Mouse (Mus musculus) intestine, embryonic 16.5 days (tissue): ENCODE results near the gene Pdzd2. TPM values are rescaled to one million over a fixed set of nuclear protein-coding genes. Genes with fewer than 3 reads are reported as not detected.

Experiments
- ATAC-seq: fragments of 200-750 bp; cut with Nextera tagmentation; 2 replicates; pipeline ENCODE4 v1.8.0; 2017; ENCODE audit warnings: moderate TSS enrichment, moderate library complexity
- H3K27ac ChIP-seq: fragments of 300-500 bp; sonication (generic); 2 replicates; pipeline ENCODE4 v1.5.1; 2014; ENCODE audit warnings: mild to moderate bottlenecking, low read length
- H3K27me3 ChIP-seq: fragments of 300-500 bp; sonication (generic); replicated peaks from 2 replicates; pipeline ENCODE4 v1.6.1; 2014; ENCODE audit warnings: low read length, control low read depth, mixed read lengths; ENCODE audit not compliant: control insufficient read depth, insufficient read depth
- H3K36me3 ChIP-seq: fragments of 300-500 bp; sonication (generic); 2 replicates; pipeline ENCODE4 v1.6.1; 2014; ENCODE audit warnings: low read length, control low read depth; ENCODE audit not compliant: control insufficient read depth, insufficient read depth
- H3K4me1 ChIP-seq: fragments of 300-500 bp; sonication (generic); 2 replicates; pipeline ENCODE4 v1.6.1; 2014; ENCODE audit warnings: low read length, control low read depth, mixed read lengths; ENCODE audit not compliant: control insufficient read depth, insufficient read depth
- H3K4me2 ChIP-seq: fragments of 300-500 bp; sonication (generic); 2 replicates; pipeline ENCODE4 v1.6.1; 2014; ENCODE audit warnings: low read depth, low read length, control low read depth
- H3K4me3 ChIP-seq: fragments of 300-500 bp; sonication (generic); 2 replicates; pipeline ENCODE4 v1.5.1; 2014; ENCODE audit warnings: mild to moderate bottlenecking, low read length
- H3K9ac ChIP-seq: fragments of 300-500 bp; sonication (generic); 2 replicates; pipeline ENCODE4 v1.6.1; 2014; ENCODE audit warnings: low read depth, low read length
- H3K9me3 ChIP-seq: fragments of 300-500 bp; sonication (generic); 2 replicates; pipeline ENCODE4 v1.6.1; 2016; ENCODE audit warnings: low read length, control low read depth; ENCODE audit not compliant: control insufficient read depth
- WGBS: fragments of 180-500 bp; shearing (Covaris S2); extraction: QIAGEN DNeasy Blood & Tissue Kit; methylation state at CpG from one replicate; pipeline ENCODE4 v1.1.7; 2014; 5-methylcytosine and 5-hydroxymethylcytosine counted together
- polyA plus RNA-seq: library from polyadenylated mRNA; unstranded; fragments of >200 nt; fragmentation: Nextera tagmentation; extraction: Ambion mirVana; gene quantifications from 2 replicates; pipeline ENCODE4 v1.2.1, GENCODE M21; 2015

The Pdzd2 gene
- polyA plus RNA-seq, 1 experiment from 2014 or later, result 9.1 TPM

- Histone ChIP-seq H3K4me2 (no peak overlapping the region), H3K9ac (no peak overlapping the region), H3K27ac (no peak overlapping the region), H3K9me3 (no peaks in the 10 kb centered on the region), H3K4me1 (0 out of 2 replicates have a peak, but pooled peaks cover 2% of the 10 kb centered on the region), H3K4me3 (no peak overlapping the region), H3K27me3 (no peaks in the 10 kb centered on the region), H3K36me3 (no peaks in the 10 kb centered on the region)
- WGBS, result 82% methylated on average over 6 of the region's 6 CpGs
- ATAC-seq, result no peak
Measured at GRCm38 (mm10) chr15:12414696-12415095, 325.0 kb downstream of the Pdzd2 start.

- Histone ChIP-seq H3K4me2 (no peak overlapping the region), H3K9ac (no peak overlapping the region), H3K36me3 (no peaks in the 10 kb centered on the region), H3K4me1 (no peaks in the 10 kb centered on the region), H3K27me3 (no peaks in the 10 kb centered on the region), H3K9me3 (no peaks in the 10 kb centered on the region), H3K4me3 (no peak overlapping the region), H3K27ac (no peak overlapping the region)
- 81% methylated on average over 8 of the region's 8 CpGs for WGBS
- ATAC-seq, result no peak
Measured at GRCm38 (mm10) chr15:12408205-12408604, 331.5 kb downstream of the Pdzd2 start.

GRCm38 (mm10) chr15:12405592-12405991 is 334.1 kb downstream of the Pdzd2 start:
- peaks cover 3% of the 10 kb centered on the region; the same call in 1 of the 2 replicates for H3K36me3 ChIP-seq
- H3K4me3 ChIP-seq, result no peak overlapping the region
- no peaks in the 10 kb centered on the region for H3K9me3 ChIP-seq
- H3K27ac ChIP-seq, result no peak overlapping the region
- ATAC-seq, result no peak
- H3K27me3 ChIP-seq, result no peaks in the 10 kb centered on the region
- 82% methylated on average over 5 of the region's 5 CpGs for WGBS
- no peak overlapping the region for H3K9ac ChIP-seq
- H3K4me2 ChIP-seq, result no peak overlapping the region
- H3K4me1 ChIP-seq, result no peaks in the 10 kb centered on the region

- no peak overlapping the region for H3K9ac ChIP-seq
- no peak overlapping the region for H3K4me2 ChIP-seq
- H3K36me3 ChIP-seq, result peaks cover 3% of the 10 kb centered on the region; the same call in 1 of the 2 replicates
- H3K9me3 ChIP-seq, result no peaks in the 10 kb centered on the region
- H3K27ac ChIP-seq, result no peak overlapping the region
- no peaks in the 10 kb centered on the region for H3K4me1 ChIP-seq
- H3K27me3 ChIP-seq, result no peaks in the 10 kb centered on the region
- no peak overlapping the region for H3K4me3 ChIP-seq
- no peak for ATAC-seq
- WGBS, result 68% methylated on average over 6 of the region's 6 CpGs
Measured at GRCm38 (mm10) chr15:12397032-12397431, 342.7 kb downstream of the Pdzd2 start.

- Histone ChIP-seq H3K9me3 (no peaks in the 10 kb centered on the region), H3K4me2 (no peak overlapping the region), H3K4me1 (no peaks in the 10 kb centered on the region), H3K27me3 (no peaks in the 10 kb centered on the region), H3K9ac (no peak overlapping the region), H3K27ac (no peak overlapping the region), H3K4me3 (no peak overlapping the region), H3K36me3 (no peaks in the 10 kb centered on the region)
- ATAC-seq, result no peak
- 92% methylated on average over 10 of the region's 10 CpGs for WGBS
Measured at GRCm38 (mm10) chr15:12394758-12395157, 345.0 kb downstream of the Pdzd2 start.

- Histone ChIP-seq H3K9me3 (no peaks in the 10 kb centered on the region), H3K36me3 (peaks cover 2% of the 10 kb centered on the region; the same call in 1 of the 2 replicates)
- no peak for ATAC-seq
Measured at GRCm38 (mm10) chr15:12388726-12389489, 350.8 kb downstream of the Pdzd2 start.

GRCm38 (mm10) chr15:12384679-12385078 is 355.0 kb downstream of the Pdzd2 start:
- Histone ChIP-seq H3K36me3 (peaks cover 10% of the 10 kb centered on the region; the same call in 1 of the 2 replicates), H3K4me2 (no peak overlapping the region), H3K9me3 (no peaks in the 10 kb centered on the region), H3K9ac (no peak overlapping the region), H3K27ac (no peak overlapping the region), H3K4me3 (no peak overlapping the region), H3K27me3 (no peaks in the 10 kb centered on the region), H3K4me1 (no peaks in the 10 kb centered on the region)
- 87% methylated on average over 13 of the region's 13 CpGs for whole genome bisulfite sequencing
- ATAC-seq, result no peak

More at GRCm38 (mm10) chr15:12388726-12389489, 350.8 kb downstream of the Pdzd2 start:
- no peak overlapping the region for H3K4me2 ChIP-seq
- no peak overlapping the region for H3K9ac ChIP-seq
- H3K27me3 ChIP-seq, result no peaks in the 10 kb centered on the region
- H3K4me1 ChIP-seq, result no peaks in the 10 kb centered on the region
- no peak overlapping the region for H3K4me3 ChIP-seq
- H3K27ac ChIP-seq, result no peak overlapping the region
- 85% methylated on average over 15 of the region's 15 CpGs for WGBS

- no peak for ATAC-seq
- no peak overlapping the region for H3K27ac ChIP-seq
- 55% methylated on average over 5 of the region's 5 CpGs for WGBS
- H3K27me3 ChIP-seq, result no peaks in the 10 kb centered on the region
- no peak overlapping the region for H3K4me3 ChIP-seq
- peaks cover 9% of the 10 kb centered on the region; the same call in 1 of the 2 replicates for H3K36me3 ChIP-seq
- H3K4me2 ChIP-seq, result no peak overlapping the region
- H3K4me1 ChIP-seq, result peaks cover 5% of the 10 kb centered on the region
- H3K9ac ChIP-seq, result no peak overlapping the region
- H3K9me3 ChIP-seq, result no peaks in the 10 kb centered on the region
Measured at GRCm38 (mm10) chr15:12380548-12380947, 359.2 kb downstream of the Pdzd2 start.

GRCm38 (mm10) chr15:12380057-12380456 is 359.7 kb downstream of the Pdzd2 start:
- 92% methylated on average over 3 of the region's 3 CpGs for WGBS
- H3K4me3 ChIP-seq, result no peak overlapping the region
- peaks cover 7% of the 10 kb centered on the region for H3K4me1 ChIP-seq
- no peaks in the 10 kb centered on the region for H3K9me3 ChIP-seq
- no peak overlapping the region for H3K9ac ChIP-seq
- H3K36me3 ChIP-seq, result peaks cover 7% of the 10 kb centered on the region; the same call in 1 of the 2 replicates
- H3K27ac ChIP-seq, result no peak overlapping the region
- ATAC-seq, result no peak
- no peak overlapping the region for H3K4me2 ChIP-seq
- no peaks in the 10 kb centered on the region for H3K27me3 ChIP-seq
